Mouse (Mus musculus) forebrain, postnatal 0 days (tissue): ENCODE measurements around the gene Syne4. TPM values are rescaled to one million over a fixed set of nuclear protein-coding genes. Genes with fewer than 3 reads are reported as not detected.

Experiments
- ATAC-seq: fragments of 200-750 bp; cut with Nextera tagmentation; 2 replicates; pipeline ENCODE4 v1.8.0; 2017; ENCODE audit warnings: mild to moderate bottlenecking, moderate library complexity
- DNase-seq: peaks from one replicate; pipeline ENCODE4 v3.0.0-alpha.2; 2015
- H3K27ac ChIP-seq: fragments of 300-500 bp; sonication (generic); 2 replicates; pipeline ENCODE4 v1.5.1; 2014; ENCODE audit warnings: low read depth, mild to moderate bottlenecking, antibody characterized with exemption, low read length, moderate library complexity, mixed read lengths
- H3K27me3 ChIP-seq: fragments of 300-500 bp; sonication (generic); 2 replicates; pipeline ENCODE4 v1.6.1; 2014; ENCODE audit warnings: mild to moderate bottlenecking, low read length, mixed read lengths; ENCODE audit not compliant: insufficient read depth
- H3K36me3 ChIP-seq: fragments of 300-500 bp; sonication (generic); 2 replicates; pipeline ENCODE4 v1.6.1; 2014; ENCODE audit warnings: mild to moderate bottlenecking, moderate library complexity; ENCODE audit not compliant: insufficient read depth
- H3K4me1 ChIP-seq: fragments of 300-500 bp; sonication (generic); 2 replicates; pipeline ENCODE4 v1.6.1; 2014; ENCODE audit warnings: antibody characterized with exemption; ENCODE audit not compliant: insufficient read depth
- H3K4me2 ChIP-seq: fragments of 300-500 bp; sonication (generic); 2 replicates; pipeline ENCODE4 v1.6.1; 2014; ENCODE audit warnings: low read depth, mild to moderate bottlenecking, moderate library complexity
- H3K4me3 ChIP-seq: fragments of 300-500 bp; sonication (generic); 2 replicates; pipeline ENCODE4 v1.5.1; 2014; ENCODE audit warnings: low read depth, low read length, mixed read lengths
- H3K9ac ChIP-seq: fragments of 300-500 bp; sonication (generic); 2 replicates; pipeline ENCODE4 v1.6.1; 2014; ENCODE audit warnings: mild to moderate bottlenecking
- H3K9me3 ChIP-seq: fragments of 300-500 bp; sonication (generic); 2 replicates; pipeline ENCODE4 v1.6.1; 2016; ENCODE audit warnings: low read length
- CTCF ChIP-seq: sonication (generic); IDR thresholded peaks from 2 replicates; pipeline ENCODE4 v1.5.1; 2016; ENCODE audit warnings: antibody characterized with exemption, control low read depth, low read depth
- WGBS: fragments of 180-500 bp; shearing (Covaris S2); extraction: QIAGEN DNeasy Blood & Tissue Kit; methylation state at CpG from one replicate; pipeline ENCODE4 v1.1.7; 2014; 5-methylcytosine and 5-hydroxymethylcytosine counted together
- polyA plus RNA-seq: library from polyadenylated mRNA; unstranded; fragments of >200 nt; fragmentation: Nextera tagmentation; extraction: Ambion mirVana; gene quantifications from 2 replicates; pipeline ENCODE4 v1.2.1, GENCODE M21; 2015
- total RNA-seq: library from RNA; depleted of rRNA; stranded (reverse); fragments of >200 nt; gene quantifications from 2 replicates; pipeline ENCODE4 v1.2.3, GENCODE M21; 2014

Gene Syne4
- total and polyA plus RNA-seq, 2 experiments from 2014 or later = 4.5 to 5.2 TPM

- no peak for TF ChIP-seq CTCF
- H3K9ac ChIP-seq = peak overlapping the region; percentile 52
- DNase-seq (no peak), ATAC-seq (no peak)
- no peak overlapping the region for H3K27ac ChIP-seq
- H3K4me1 ChIP-seq = 0 out of 2 replicates have a peak, but pooled peaks cover 9% of the 10 kb centered on the region
- no peaks in the 10 kb centered on the region for H3K9me3 ChIP-seq
- WGBS = 71% methylated on average over 15 of the region's 15 CpGs
- no peaks in the 10 kb centered on the region for H3K27me3 ChIP-seq
- H3K4me3 ChIP-seq = peak overlapping the region; percentile 66
- peak overlapping the region; percentile 87 for H3K4me2 ChIP-seq
- peaks cover 27% of the 10 kb centered on the region for H3K36me3 ChIP-seq
Measured at GRCm38 (mm10) chr7:30309395-30310129, 5.0 kb upstream of the Syne4 start.

GRCm38 (mm10) chr7:30310136-30310535 is 4.5 kb upstream of the Syne4 start:
- WGBS = 91% methylated on average over 12 of the region's 12 CpGs
- no peak overlapping the region for H3K9ac ChIP-seq

GRCm38 (mm10) chr7:30313666-30314320 is 814 bp upstream of the Syne4 start:
- TF ChIP-seq CTCF = no peak
- WGBS = 53% methylated on average over 27 of the region's 27 CpGs
- Histone ChIP-seq H3K36me3 (0 out of 2 replicates have a peak, but pooled peaks cover 2% of the 10 kb centered on the region), H3K9ac (no peak overlapping the region), H3K4me1 (0 out of 2 replicates have a peak, but pooled peaks cover 5% of the 10 kb centered on the region), H3K9me3 (no peaks in the 10 kb centered on the region), H3K4me2 (no peak overlapping the region), H3K4me3 (no peak overlapping the region), H3K27me3 (no peaks in the 10 kb centered on the region), H3K27ac (no peak overlapping the region)
- ATAC-seq = no peak
- no peak for DNase-seq

More at GRCm38 (mm10) chr7:30310136-30310535, 4.5 kb upstream of the Syne4 start:
- peaks cover 26% of the 10 kb centered on the region for H3K36me3 ChIP-seq
- H3K9me3 ChIP-seq = no peaks in the 10 kb centered on the region
- H3K27ac ChIP-seq = no peak overlapping the region
- no peak overlapping the region for H3K4me3 ChIP-seq
- no peak overlapping the region for H3K4me2 ChIP-seq
- ATAC-seq (no peak), DNase-seq (no peak)
- no peaks in the 10 kb centered on the region for H3K27me3 ChIP-seq
- H3K4me1 ChIP-seq = 0 out of 2 replicates have a peak, but pooled peaks cover 9% of the 10 kb centered on the region
- TF ChIP-seq CTCF = no peak

GRCm38 (mm10) chr7:30315559-30316529 is 1.2 kb downstream of the Syne4 start:
- Histone ChIP-seq H3K4me2 (no peak overlapping the region), H3K9me3 (no peaks in the 10 kb centered on the region), H3K4me3 (no peak overlapping the region), H3K4me1 (peaks cover under 1% of the 10 kb centered on the region; the same call in 1 of the 2 replicates), H3K9ac (no peak overlapping the region), H3K36me3 (0 out of 2 replicates have a peak, but pooled peaks cover 2% of the 10 kb centered on the region), H3K27me3 (no peaks in the 10 kb centered on the region), H3K27ac (no peak overlapping the region)
- 76% methylated on average over 13 of the region's 13 CpGs for WGBS
- no peak for TF ChIP-seq CTCF
- DNase-seq = no peak
- no peak for ATAC-seq

- H3K4me2 ChIP-seq = no peak overlapping the region
- no peaks in the 10 kb centered on the region for H3K9me3 ChIP-seq
- TF ChIP-seq CTCF = no peak
- peaks cover 7% of the 10 kb centered on the region for H3K4me1 ChIP-seq
- no peak overlapping the region for H3K4me3 ChIP-seq
- WGBS = 90% methylated on average over 3 of the region's 3 CpGs
- no peaks in the 10 kb centered on the region for H3K27me3 ChIP-seq
- 0 out of 2 replicates have a peak, but pooled peaks cover 2% of the 10 kb centered on the region for H3K36me3 ChIP-seq
- no peak overlapping the region for H3K9ac ChIP-seq
- DNase-seq (no peak), ATAC-seq (no peak)
- no peak overlapping the region for H3K27ac ChIP-seq
Measured at GRCm38 (mm10) chr7:30318142-30318541, 3.5 kb downstream of the Syne4 start.

- TF ChIP-seq CTCF = no peak
- no peak overlapping the region for H3K27ac ChIP-seq
- ATAC-seq = no peak
- H3K27me3 ChIP-seq = no peaks in the 10 kb centered on the region
- H3K4me1 ChIP-seq = peaks cover 7% of the 10 kb centered on the region
- H3K4me2 ChIP-seq = peak overlapping the region; percentile 80
- no peak for DNase-seq
- WGBS = 89% methylated on average over 2 of the region's 2 CpGs
- H3K36me3 ChIP-seq = no peaks in the 10 kb centered on the region
- H3K9me3 ChIP-seq = no peaks in the 10 kb centered on the region
- H3K9ac ChIP-seq = 0 out of 2 replicates have a peak overlapping the region, but pooled peaks have one; percentile 68
- H3K4me3 ChIP-seq = no peak overlapping the region
Measured at GRCm38 (mm10) chr7:30320946-30321345, 6.3 kb downstream of the Syne4 start.
